Mouse (Mus musculus) right cerebral cortex, postnatal 10 days (tissue): ENCODE results near the gene A2m.

ENCODE experiments used
- DNase-seq, 2 experiments: peaks; one replicate each; pipeline ENCODE4 v3.0.0; 2021; ENCODE audit warnings: low spot score in 2 of 2

Gene A2m

DNA sequence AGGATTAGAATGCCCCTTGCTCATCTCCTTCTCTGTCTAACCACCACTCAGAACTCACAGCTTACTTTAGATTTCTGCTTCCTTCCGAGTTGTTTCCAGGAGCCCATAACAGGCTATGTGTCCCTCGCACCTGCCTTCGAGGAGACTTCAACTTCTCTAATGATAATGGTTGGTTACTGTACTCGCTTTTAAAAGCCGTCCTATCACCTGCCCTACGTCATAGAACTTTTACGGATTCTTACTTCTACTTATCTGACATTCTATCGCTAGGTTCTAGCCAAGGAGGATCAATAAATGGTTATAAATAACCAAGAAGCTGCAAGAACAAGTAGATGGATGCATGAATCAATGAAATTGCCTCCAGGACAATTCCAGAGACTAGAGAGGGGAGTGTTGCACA, at the start of gene A2m:
Gene A2m (plus strand): TSS at position 301 of the 400 bp plus-strand sequence.
- DNase-seq: no peak

DNA sequence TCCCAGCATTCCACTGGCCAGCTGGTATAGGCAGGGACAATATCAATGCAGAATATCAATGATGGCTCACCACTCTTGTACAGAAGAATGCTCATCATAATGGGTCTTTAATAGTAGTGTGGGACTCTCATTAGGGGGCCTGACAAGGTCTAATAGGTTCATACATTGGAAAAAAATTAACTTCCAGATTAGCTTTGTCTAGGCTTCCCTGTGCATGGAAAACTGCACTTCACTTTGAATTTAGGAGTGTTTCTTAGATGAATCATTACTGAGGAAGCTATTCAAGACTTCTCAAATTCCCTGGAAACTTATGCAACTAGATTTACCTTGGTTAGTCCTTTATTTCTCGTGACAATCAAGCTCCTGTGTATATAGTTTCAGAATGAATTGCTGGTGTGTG, 45.0 kb upstream of the A2m start:
- no peak for DNase-seq

DNA sequence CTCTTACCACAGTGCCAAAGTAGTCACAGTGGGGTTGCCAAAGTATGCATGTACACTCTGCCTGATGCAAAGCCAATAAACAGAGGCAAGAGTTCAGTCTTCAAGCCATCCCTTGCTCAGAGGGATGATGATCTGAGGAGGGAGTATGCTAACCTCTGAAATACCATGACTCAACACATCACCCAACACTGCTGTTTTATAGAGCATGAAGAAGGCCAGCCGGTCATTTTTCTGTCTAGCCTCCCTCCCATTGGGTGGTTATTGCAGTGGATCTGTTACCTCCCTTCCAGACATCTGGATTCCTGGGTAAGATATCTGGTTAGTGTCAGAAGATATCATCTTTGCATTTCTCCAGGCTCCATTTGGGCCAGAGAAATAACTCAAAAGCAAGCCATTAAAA, 34.2 kb upstream of the A2m start:
- no peak for DNase-seq

DNA sequence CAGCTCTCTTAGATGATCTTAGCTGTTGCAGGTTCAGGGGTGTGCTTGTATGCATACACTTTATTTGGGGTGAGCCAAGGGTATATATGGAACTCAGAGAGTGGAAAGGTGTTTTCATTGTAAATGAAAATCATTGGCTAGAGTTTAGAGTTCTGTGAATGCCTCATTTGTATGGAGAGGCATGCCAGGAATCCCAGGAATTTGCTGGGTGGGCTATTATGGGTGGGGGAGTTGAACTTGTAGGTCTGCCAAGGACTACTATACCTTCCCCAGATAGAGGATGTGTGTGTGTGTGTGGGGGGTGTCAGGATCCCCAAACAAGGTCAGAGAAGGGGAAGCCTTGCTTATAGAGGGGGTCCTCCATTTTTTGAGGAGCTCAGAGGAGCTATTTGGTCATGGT, 27.3 kb upstream of the A2m start:
- no peak for DNase-seq

DNA sequence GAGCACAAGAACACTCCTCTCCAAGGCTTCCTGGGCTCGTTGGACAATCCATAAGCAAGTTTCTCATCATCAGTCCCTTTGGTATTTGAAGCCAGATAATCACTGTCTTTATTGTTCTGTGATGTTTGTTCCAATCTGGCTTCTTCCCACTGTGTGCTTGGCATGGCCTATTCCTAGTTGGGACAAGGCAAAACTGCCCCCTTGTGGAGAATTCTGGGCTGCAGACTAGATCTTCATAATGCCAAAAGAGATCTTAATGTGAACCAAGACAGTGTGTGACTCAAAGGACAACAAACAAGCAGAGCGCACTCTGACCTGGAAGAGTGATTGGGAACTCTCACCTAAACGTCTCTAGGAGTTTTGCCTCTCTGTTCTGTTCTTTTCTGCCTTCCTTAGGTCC, 23.4 kb upstream of the A2m start:
- DNase-seq: peak in 1 of 2 experiments; percentile 20

DNA sequence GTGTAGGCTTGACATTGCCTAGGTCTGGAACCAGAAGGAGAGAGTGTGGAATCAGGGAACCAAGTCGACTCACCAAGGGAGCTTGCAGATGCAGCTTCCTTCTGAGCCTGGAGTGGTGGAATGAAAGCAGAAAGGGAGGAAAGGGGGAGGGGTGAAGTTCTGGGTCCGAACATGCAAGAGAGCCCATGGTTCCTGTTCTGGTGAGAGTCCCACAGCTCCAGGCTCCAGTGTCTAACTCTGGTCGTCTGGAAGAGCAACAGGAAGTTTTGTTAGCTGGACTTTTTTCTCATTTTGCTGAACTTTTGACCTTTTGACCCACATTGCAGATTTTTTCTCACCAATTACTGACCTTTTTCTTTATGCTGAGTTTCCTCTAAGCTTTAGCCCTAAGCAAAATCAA, 17.7 kb upstream of the A2m start:
- no peak for DNase-seq

DNA sequence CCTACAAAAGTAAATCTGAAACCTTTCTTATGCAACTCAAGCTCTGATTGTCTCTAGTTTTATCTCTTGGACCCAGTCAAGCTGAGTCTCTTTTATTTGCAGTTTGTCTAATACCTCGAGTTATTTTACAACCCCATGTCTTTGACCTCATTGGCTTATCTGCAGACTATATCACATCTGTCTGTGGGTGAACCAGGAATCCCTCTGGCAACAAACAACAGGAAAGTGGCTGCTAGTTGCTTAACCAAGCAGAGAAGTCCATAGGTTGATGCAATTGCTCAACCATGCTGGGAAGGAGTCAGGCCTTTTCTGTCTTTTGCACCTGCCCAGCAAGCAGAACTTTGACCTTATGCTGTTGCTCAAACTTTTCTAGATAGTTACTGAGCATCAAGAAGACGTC, 12.7 kb upstream of the A2m start:
- DNase-seq: no peak

DNA sequence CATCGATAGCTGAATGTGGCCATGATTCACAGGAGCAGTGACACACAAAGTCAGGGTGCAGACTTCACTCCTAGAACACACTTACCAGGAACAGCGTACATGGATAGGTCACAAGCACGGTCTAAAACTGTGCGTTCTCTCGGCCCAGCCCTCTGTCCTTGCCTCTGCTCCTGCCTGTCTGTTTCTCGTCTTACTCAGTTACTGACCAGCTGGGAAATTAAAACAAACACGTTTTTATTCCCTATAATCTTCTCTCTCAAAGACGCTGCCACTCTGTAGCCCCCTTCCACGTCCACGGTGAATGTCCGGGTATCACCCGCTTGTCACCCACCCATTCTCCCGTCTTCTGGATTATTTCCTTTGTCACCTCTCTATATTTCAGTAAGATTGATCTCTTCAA, 656 bp upstream of the A2m start:
- no peak for DNase-seq

DNA sequence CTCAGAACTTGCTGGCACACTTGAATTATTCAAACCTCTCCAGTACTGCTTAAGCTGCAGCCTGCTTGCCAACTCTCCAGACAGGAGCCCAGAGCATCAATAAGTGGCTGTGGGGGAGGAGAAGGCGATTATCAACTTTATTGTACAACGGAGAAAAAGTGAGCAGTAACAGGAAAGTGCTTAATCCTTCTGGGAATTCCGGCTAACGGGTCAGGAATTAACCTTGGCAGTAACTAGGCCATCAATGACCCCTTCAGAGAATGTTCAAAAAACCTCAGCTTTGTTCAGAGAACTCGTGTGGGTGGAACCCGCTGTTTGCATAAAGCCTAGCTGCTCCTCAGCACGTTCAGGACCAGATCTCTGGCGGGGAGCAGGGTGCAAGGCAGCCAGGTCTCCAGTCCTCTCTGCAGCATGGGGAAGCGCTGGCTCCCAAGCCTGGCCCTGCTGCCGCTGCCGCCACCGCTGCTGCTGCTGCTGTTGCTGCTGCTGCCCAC, 749 bp downstream of the A2m start:
- DNase-seq: peak; percentile 35 to 36

DNA sequence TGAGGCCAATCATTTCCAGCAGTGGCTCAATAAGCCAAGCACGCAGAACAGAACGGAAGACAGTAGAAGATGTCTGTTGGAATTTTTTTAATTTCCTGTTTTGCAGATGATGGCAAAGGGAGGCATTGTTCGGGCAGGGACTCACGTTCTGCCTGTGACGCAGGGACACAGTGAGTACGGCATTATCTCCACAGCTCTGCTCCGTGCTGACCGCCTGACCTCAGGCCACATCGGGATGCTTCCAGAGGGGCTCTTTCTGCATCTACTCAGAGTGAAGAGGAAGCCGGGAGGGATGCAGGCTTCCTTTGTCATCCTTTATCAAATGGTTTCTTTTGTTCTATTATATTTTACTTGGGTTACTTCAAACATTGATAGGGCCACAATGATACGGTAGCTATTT, 13.3 kb downstream of the A2m start:
- DNase-seq: no peak
